Mouse (Mus musculus): Measurements from ENCODE around the gene Arhgap1. TPM values are rescaled to one million over a fixed set of nuclear protein-coding genes. Genes with fewer than 3 reads are reported as not detected.

Gene Arhgap1
- total RNA-seq, 2 experiments from 2014 or later, result 72.9 to 77.0 TPM

- intact Hi-C loops (cut with DNase I), result no loop called here
- DNase-seq (ENCODE audit: low spot score in 2 of 2), result peak; percentile 54 to 82
Measured at GRCm38 (mm10) chr2:91682850-91683249, 33.2 kb downstream of the Arhgap1 start.

GRCm38 (mm10) chr2:91683919-91684318, 34.3 kb downstream of the Arhgap1 start:
- intact Hi-C loops (cut with DNase I), result no loop called here
- peak in 1 of 2 experiments; percentile 43 for DNase-seq (ENCODE audit: low spot score in 2 of 2)

GRCm38 (mm10) chr2:91689452-91689851, 39.8 kb downstream of the Arhgap1 start:
- DNase-seq (ENCODE audit: low spot score in 2 of 2), result peak in 1 of 2 experiments; percentile 52
- intact Hi-C loops (cut with DNase I), result no loop called here

GRCm38 (mm10) chr2:91695436-91696224, 46.0 kb downstream of the Arhgap1 start:
- intact Hi-C loops (cut with DNase I), result loop anchor here (5.0 kb wide), 1 partner anchor 62 kb away; no protein-coding TSS in a partner anchor
- DNase-seq (ENCODE audit: low spot score in 2 of 2), result peak; percentile 36 to 83

GRCm38 (mm10) chr2:91696225-91696590, 46.5 kb downstream of the Arhgap1 start:
- intact Hi-C loops (cut with DNase I), result loop anchor here (5.0 kb wide), 1 partner anchor 61 kb away; no protein-coding TSS in a partner anchor

GRCm38 (mm10) chr2:91699225-91699624, 49.6 kb downstream of the Arhgap1 start:
- intact Hi-C loops (cut with DNase I), result loop anchor here (5.0 kb wide), 1 partner anchor 58 kb away; no protein-coding TSS in a partner anchor
- no peak for DNase-seq (ENCODE audit: low spot score in 2 of 2)

More at GRCm38 (mm10) chr2:91696225-91696590, 46.5 kb downstream of the Arhgap1 start:
- no peak for DNase-seq (ENCODE audit: low spot score in 2 of 2)

- intact Hi-C loops (cut with DNase I), result no loop called here
- DNase-seq (ENCODE audit: low spot score in 2 of 2), result no peak
Measured at GRCm38 (mm10) chr2:91701366-91701765, 51.7 kb downstream of the Arhgap1 start.

- no peak for DNase-seq (ENCODE audit: low spot score in 2 of 2)
- intact Hi-C loops (cut with DNase I), result no loop called here
Measured at GRCm38 (mm10) chr2:91705736-91706135, 56.1 kb downstream of the Arhgap1 start.

- no peak for DNase-seq (ENCODE audit: low spot score in 2 of 2)
- intact Hi-C loops (cut with DNase I), result no loop called here
Measured at GRCm38 (mm10) chr2:91706456-91706855, 56.8 kb downstream of the Arhgap1 start.

- no peak for DNase-seq (ENCODE audit: low spot score in 2 of 2)
- intact Hi-C loops (cut with DNase I), result no loop called here
Measured at GRCm38 (mm10) chr2:91708361-91708760, 58.7 kb downstream of the Arhgap1 start.

GRCm38 (mm10) chr2:91710272-91711234, 60.9 kb downstream of the Arhgap1 start, which contains the start of the genes Atg13 and Harbi1:
Gene Atg13, minus strand, starts transcription at chr2:91710576.
Gene Harbi1, plus strand, starts transcription at chr2:91710852.
- intact Hi-C loops (cut with DNase I), result loop anchor here (2.0 kb wide), 1 partner anchor 212 kb away; no protein-coding TSS in a partner anchor
- DNase-seq (ENCODE audit: low spot score in 2 of 2), result peak; percentile 92 to 93

- DNase-seq (ENCODE audit: low spot score in 2 of 2), result no peak
- intact Hi-C loops (cut with DNase I), result loop anchor here (2.0 kb wide), 1 partner anchor 211 kb away; no protein-coding TSS in a partner anchor
Measured at GRCm38 (mm10) chr2:91711256-91711925, 61.7 kb downstream of the Arhgap1 start.

GRCm38 (mm10) chr2:91714921-91715320, 65.3 kb downstream of the Arhgap1 start:
- DNase-seq (ENCODE audit: low spot score in 2 of 2), result no peak
- intact Hi-C loops (cut with DNase I), result no loop called here

- intact Hi-C loops (cut with DNase I), result no loop called here
- no peak for DNase-seq (ENCODE audit: low spot score in 2 of 2)
Measured at GRCm38 (mm10) chr2:91718276-91718675, 68.6 kb downstream of the Arhgap1 start.

Other genes starting within 250 kb of the Arhgap1 start
- gene 1110051M20Rik, start 205.2 kb upstream of the Arhgap1 start, total RNA-seq (2021), result 10 to 100 TPM; 89.9 to 96.6 TPM
- gene Lrp4, start 192.3 kb upstream of the Arhgap1 start, total RNA-seq (2021), result 10 to 100 TPM; 24.9 to 25.2 TPM
- 100 to 1,000 TPM; 132 to 139 TPM for gene Ckap5, start 123.1 kb upstream of the Arhgap1 start, total RNA-seq (2021)
- gene F2, start 13.4 kb upstream of the Arhgap1 start, total RNA-seq (2021), result under 1 TPM in 1 of 2 experiments, not detected in 1; 0.16 TPM
- 10 to 100 TPM in 1 of 2 experiments, 1 to 10 TPM in 1; 9.3 to 11.1 TPM for gene Zfp408, start 69 bp upstream of the Arhgap1 start, total RNA-seq (2021)
- 10 to 100 TPM; 80.1 to 80.8 TPM for gene Atg13, start 60.7 kb downstream of the Arhgap1 start, total RNA-seq (2021)
- 1 to 10 TPM; 8.3 to 9.7 TPM for gene Harbi1, start 61.0 kb downstream of the Arhgap1 start, total RNA-seq (2021)
- 10 to 100 TPM; 50.5 to 52.3 TPM for gene Ambra1, start 80.3 kb downstream of the Arhgap1 start, total RNA-seq (2021)

Data from left cerebral cortex, postnatal 25 days (tissue).